Mouse (Mus musculus): ENCODE results near the gene Hoxd12.

Hoxd12 gene

DNA sequence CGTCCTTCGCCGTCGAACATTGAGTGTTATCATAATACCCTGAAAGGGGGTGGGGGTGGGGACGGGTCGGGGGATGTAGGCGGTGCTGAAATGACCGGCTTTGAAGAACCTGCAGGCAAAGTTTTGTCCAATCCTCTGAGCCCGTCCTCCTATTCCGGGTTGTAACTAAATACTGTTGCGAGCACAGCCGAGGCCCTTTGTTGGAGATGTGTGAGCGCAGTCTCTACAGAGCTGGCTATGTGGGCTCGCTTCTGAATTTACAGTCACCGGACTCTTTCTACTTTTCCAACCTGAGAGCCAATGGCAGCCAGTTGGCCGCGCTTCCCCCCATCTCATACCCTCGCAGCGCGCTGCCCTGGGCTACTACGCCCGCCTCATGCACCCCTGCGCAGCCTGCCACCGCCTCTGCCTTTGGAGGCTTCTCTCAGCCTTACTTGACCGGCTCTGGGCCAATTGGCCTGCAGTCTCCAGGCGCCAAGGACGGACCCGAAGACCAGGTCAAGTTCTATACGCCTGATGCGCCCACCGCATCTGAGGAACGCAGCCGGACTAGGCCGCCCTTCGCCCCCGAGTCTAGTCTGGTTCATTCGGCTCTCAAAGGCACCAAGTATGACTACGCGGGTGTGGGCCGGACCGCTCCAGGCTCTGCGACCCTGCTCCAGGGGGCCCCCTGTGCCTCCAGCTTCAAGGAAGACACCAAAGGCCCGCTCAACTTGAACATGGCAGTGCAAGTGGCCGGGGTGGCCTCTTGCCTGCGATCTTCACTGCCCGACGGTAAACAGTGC is at the start of gene Hoxd12:
Gene Hoxd12 (plus strand): TSS at position 133 of the 785 bp plus-strand sequence.
- DNase-seq: no peak

GRCm38 (mm10) chr2:74635412-74635811 is 39.4 kb upstream of the Hoxd12 start:
- DNase-seq: no peak

DNA sequence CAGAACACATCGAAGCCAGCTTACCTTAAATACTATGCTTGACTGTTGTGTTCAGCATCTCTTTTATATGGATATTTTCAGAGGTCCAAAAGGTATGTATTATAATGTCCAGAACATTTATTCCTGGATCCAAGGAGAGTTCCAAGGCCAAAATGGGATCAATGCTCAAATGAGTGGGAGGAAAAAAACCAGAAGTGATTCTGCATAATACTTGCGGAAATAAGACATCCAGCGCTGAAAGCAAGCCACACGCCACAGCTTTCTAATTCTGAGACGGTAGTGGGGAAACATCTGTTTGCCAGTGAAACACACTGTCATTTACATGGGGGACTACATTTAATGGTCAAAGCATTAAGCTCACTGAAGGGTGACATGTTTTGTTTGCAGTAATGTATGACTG is 32.4 kb upstream of the Hoxd12 start:
- DNase-seq: no peak

- DNase-seq: no peak
Measured at GRCm38 (mm10) chr2:74645631-74646030, 29.2 kb upstream of the Hoxd12 start.

DNA sequence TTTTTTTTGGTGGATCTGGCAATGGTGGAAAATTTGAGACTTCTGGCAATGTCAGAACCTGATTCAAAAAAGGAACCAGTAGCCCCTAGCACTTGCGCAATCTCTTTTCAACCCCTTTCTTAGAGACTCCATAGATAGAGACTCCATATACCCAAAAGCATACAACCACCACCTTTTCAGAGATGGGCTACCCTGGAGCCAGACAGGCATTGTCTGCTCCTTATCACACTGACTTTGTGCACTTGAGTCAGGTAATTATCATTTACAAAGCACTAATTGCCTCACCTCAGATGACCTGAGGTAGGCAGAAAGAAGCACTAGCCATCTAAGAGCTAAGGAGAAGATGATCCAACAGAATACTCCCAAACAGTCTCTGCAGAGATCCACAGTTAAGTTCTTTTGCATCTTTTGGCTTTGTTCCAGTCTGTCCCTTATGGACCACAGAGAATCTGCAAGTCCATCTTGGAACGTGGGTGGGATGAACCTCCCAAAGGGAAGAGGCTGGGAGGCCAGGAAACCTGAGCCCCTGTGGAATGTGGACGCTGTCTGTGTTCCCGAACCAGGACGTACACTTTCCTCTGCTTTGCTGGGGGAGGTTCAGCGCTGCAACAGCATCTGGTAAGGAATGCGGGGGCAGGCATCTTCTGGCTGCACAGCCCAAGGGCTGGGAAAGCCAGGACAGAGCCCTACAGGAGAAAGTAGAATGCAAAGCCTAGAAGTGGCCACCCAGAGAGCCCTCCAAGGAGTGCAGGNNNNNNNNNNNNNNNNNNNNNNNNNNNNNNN is 27.5 kb upstream of the Hoxd12 start:
- DNase-seq: no peak

DNA sequence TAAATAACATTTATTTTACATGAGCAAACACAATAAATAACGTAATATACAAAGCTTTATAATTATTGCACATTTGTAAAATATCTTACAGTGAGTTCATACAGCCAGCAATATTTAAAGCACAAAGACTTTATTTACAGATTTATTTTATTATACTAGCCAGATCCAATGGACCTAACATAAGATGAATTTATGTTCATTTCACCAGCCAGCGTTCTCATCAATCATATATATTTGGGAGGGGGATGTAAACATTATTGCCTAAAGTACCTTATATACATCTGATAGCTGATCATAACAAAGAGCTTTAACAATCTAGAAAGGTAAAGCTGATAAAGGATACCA is 21.8 kb upstream of the Hoxd12 start:
- no peak for DNase-seq

GRCm38 (mm10) chr2:74653781-74654535 is 20.9 kb upstream of the Hoxd12 start:
- no peak for DNase-seq

DNA sequence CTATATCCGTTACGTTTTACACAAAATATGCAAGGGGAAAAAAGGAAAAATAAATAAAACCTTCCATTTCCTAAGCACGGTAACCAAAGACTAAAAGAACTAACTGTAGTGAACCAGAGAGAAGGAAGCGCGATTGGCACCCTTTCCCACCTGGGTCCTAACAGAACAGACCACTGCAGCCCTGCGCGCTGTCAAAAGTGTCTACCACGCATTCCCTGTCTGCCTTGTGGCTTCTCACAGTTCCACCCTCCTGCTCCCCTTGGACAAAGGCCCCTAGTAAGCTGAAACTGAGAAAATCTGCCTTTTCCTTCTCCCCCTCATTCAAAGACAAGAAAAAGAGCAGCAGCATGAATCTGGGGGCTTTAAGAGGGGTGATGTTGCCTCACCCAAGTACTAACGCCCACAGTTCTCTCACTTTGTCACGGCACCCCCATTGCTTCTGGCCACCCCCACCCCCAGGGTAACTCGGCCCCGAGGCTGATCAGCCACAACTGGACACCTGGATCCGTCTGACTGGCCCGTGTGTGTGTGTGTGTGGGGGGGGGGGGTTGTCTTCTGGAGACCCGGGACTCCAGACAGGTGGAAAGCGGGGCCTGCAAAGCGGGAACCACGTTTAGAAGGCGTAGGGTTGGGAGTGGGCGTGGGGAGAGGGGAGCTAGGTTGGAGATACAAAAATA is 19.9 kb upstream of the Hoxd12 start:
- no peak for DNase-seq

DNA sequence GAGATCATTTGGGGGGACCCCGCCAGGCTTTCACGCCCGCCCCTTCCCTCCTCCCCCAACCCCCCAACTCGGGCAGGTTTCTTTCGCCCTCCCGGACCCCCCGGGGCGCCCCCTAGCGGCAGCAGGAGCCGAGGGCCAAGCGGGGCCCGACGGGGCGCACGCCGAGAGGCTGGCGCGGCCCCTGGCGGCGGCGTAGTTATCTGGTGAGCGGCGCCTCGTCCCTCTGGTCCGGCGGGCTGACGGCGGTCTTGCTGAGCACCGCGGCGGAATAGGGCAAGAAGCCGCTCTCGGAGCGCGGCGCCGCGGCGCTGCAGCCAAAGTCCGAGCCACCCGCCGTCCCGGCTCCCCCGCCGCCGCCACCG is 19.4 kb upstream of the Hoxd12 start:
- peak in 1 of 2 experiments; percentile 48 for DNase-seq

DNA sequence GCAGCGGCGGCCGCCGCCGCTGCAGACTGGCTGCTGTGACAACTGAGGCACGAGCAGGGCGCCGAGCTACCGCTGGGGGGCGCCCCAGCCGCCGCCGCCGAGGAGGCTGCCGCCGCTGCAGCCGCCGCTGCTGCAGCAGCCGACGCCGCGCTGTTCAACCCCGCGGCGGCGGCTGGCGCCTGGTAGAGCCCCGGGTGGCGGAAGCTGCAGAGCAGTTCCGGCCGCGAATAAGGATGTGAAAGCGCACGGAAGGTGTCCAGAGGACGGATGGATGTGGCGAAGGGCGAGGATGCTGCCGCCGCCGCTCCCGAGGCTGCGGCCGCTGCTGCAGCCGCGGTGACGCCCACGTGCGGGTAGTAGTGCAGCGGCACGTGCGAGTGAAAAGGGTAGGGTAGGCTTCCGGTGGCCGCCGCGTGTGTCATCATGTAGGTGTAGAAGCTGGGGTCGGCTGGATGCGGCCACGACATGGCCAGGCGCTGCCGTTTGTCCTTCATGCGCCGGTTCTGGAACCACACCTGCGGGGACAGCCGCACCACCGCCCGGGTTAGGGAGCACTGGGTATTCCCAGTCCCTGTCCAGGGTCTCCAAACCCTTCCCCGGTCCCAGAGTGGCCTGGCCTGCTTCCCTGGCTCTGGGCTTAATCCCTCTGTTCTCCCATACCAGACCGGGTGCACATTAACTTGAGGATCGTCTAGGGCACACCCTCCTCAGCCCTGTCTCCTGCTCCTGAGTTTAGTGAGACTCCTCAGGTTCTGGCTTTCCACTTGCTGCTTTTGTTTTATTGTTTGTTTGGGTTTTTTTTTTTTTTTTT is 18.8 kb upstream of the Hoxd12 start:
- DNase-seq: no peak

DNA sequence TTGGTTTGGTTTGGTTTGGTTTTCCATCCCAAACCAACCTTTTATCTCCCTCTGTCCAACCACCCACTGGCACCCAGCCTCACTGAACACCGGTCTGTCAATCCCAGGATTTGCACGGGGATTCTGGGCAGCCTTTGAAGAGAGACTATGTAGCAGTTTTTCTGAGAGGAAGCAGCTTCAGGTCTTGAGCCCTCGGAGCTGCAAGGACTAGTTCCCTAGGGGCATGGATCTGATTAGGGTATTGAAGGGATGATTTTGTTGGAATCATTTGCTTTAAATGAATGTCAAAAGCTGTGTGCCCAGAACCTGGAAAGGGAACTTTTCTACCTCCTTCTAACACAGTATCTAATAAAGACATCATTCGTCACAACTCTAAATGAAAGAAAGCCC is 18.2 kb upstream of the Hoxd12 start:
- DNase-seq: no peak

GRCm38 (mm10) chr2:74657251-74658023 is 17.4 kb upstream of the Hoxd12 start:
- peak in 1 of 2 experiments; percentile 41 for DNase-seq

- no peak for DNase-seq
Measured at GRCm38 (mm10) chr2:74658024-74658666, 16.7 kb upstream of the Hoxd12 start.

GRCm38 (mm10) chr2:74658667-74659371 is 16.0 kb upstream of the Hoxd12 start:
- DNase-seq: peak in 1 of 2 experiments; percentile 25

GRCm38 (mm10) chr2:74659507-74660005 is 15.3 kb upstream of the Hoxd12 start, which contains the start of gene Evx2:
Gene Evx2, minus strand, starts transcription at chr2:74659557.
- peak in 1 of 2 experiments; percentile 23 for DNase-seq

- no peak for DNase-seq
Measured at GRCm38 (mm10) chr2:74660421-74661375, 14.1 kb upstream of the Hoxd12 start.

GRCm38 (mm10) chr2:74661685-74662084 is 13.1 kb upstream of the Hoxd12 start:
- peak in 1 of 2 experiments; percentile 44 for DNase-seq

GRCm38 (mm10) chr2:74663291-74663925 is 11.4 kb upstream of the Hoxd12 start:
- peak; percentile 47 to 73 for DNase-seq
